Mouse (Mus musculus): ENCODE measurements around the gene Unc5c.

DNA sequence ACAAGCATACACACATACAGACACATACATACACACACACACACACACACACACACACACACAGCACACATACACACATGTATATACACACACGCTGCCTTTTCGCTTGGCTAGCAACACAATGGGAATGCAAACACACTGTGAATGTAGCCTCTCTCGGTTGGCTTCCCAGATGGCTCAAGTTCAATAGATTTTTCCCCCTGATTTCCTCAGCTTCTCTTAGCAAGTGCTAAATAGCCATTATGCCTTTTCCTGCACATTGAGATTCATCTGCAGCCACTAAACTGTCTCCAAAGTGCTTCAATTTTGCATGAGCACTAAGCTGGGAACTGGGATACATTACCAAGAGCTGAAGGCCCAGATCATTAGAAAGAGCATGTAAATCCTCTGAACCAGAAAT lies 226.8 kb downstream of the Unc5c start:
- TF ChIP-seq CTCF (IDR thresholded peaks at IDR 0.05; ENCODE audit: insufficient read depth, low read length) (no peak), POLR2A (IDR thresholded peaks at IDR 0.05; ENCODE audit: borderline replicate concordance, extremely low read depth, low read depth, low read length) (no peak)

Data from lung, adult 2 months (tissue).